Mouse (Mus musculus) layer of hippocampus, postnatal 36 days (tissue): ENCODE data around the gene Zmat3. TPM values are rescaled to one million over a fixed set of nuclear protein-coding genes. Genes with fewer than 3 reads are reported as not detected.

Experiments
- DNase-seq, 2 experiments: peaks; one replicate each; pipeline ENCODE4 v3.0.0; 2022
- total RNA-seq, 2 experiments: library from RNA; stranded (reverse); gene quantifications; 2 replicates each; pipeline ENCODE4 v1.2.3; 2021

Gene Zmat3
- total RNA-seq, 2 experiments from 2014 or later = 67.9 to 69.7 TPM

- DNase-seq = no peak
Observed at GRCm38 (mm10) chr3:32371957-32372356, 6.1 kb upstream of the Zmat3 start.

GRCm38 (mm10) chr3:32367516-32367915 is 1.7 kb upstream of the Zmat3 start:
- DNase-seq = no peak

- no peak for DNase-seq
Observed at GRCm38 (mm10) chr3:32366246-32366734, 476 bp upstream of the Zmat3 start.

GRCm38 (mm10) chr3:32364841-32365545 is 821 bp downstream of the Zmat3 start:
- peak; percentile 32 to 43 for DNase-seq

GRCm38 (mm10) chr3:32364195-32364594 is 1.6 kb downstream of the Zmat3 start:
- DNase-seq = no peak

GRCm38 (mm10) chr3:32361221-32361620 is 4.6 kb downstream of the Zmat3 start:
- DNase-seq = no peak

GRCm38 (mm10) chr3:32347881-32348280 is 17.9 kb downstream of the Zmat3 start:
- DNase-seq = peak; percentile 71 to 76

- DNase-seq = no peak
Observed at GRCm38 (mm10) chr3:32345249-32345648, 20.6 kb downstream of the Zmat3 start.

GRCm38 (mm10) chr3:32344825-32345224 is 21.0 kb downstream of the Zmat3 start:
- DNase-seq = no peak

- DNase-seq = peak in 1 of 2 experiments; percentile 23
Observed at GRCm38 (mm10) chr3:32343371-32343770, 22.4 kb downstream of the Zmat3 start.

GRCm38 (mm10) chr3:32341434-32341833 is 24.4 kb downstream of the Zmat3 start:
- no peak for DNase-seq

- no peak for DNase-seq
Observed at GRCm38 (mm10) chr3:32338231-32338630, 27.6 kb downstream of the Zmat3 start.

- DNase-seq = no peak
Observed at GRCm38 (mm10) chr3:32337770-32338169, 28.0 kb downstream of the Zmat3 start.

GRCm38 (mm10) chr3:32334901-32335300 is 30.9 kb downstream of the Zmat3 start:
- no peak for DNase-seq

- peak; percentile 62 to 69 for DNase-seq
Observed at GRCm38 (mm10) chr3:32333456-32334086, 32.2 kb downstream of the Zmat3 start.

GRCm38 (mm10) chr3:32317901-32318416 is 47.9 kb downstream of the Zmat3 start:
- no peak for DNase-seq

- peak; percentile 39 to 41 for DNase-seq
Observed at GRCm38 (mm10) chr3:32317165-32317900, 48.5 kb downstream of the Zmat3 start.

GRCm38 (mm10) chr3:32314746-32315145 is 51.1 kb downstream of the Zmat3 start:
- no peak for DNase-seq

GRCm38 (mm10) chr3:32304171-32304570 is 61.6 kb downstream of the Zmat3 start:
- DNase-seq = no peak

GRCm38 (mm10) chr3:32292001-32292400 is 73.8 kb downstream of the Zmat3 start:
- DNase-seq = no peak
